In genomic region chr10:13564364-13565079, GRCm38 (mm10) we compare ENCODE assay signal across 9 mouse cellular contexts. TPM values are rescaled to one million over a fixed set of nuclear protein-coding genes. Genes with fewer than 3 reads are reported as not detected.
DNase-seq lines count a peak whose midpoint lies in the region; ATAC-seq and TF ChIP-seq lines count a peak whose summit lies in the region.
"Had no signal": no experiment of that assay in that cellular context is flagged by ENCODE, and none has a peak within 500 bp of the region (broad histone marks: within the 10 kb centered on the region; RNA-seq: fewer than 3 reads in every experiment).

No protein-coding gene starts in this region.

- no peaks in the 10 kb centered on the region for H3K27me3 ChIP-seq in hindbrain, postnatal 0 days (ENCODE audit: insufficient read depth, low read length)

- peak; percentile 60 for DNase-seq in NIH3T3 (ENCODE audit: low read depth)
- DNase-seq in cerebellum, postnatal 10 days = peak; percentile 89 to 90
- peak; percentile 10 to 20 for DNase-seq in gastrocnemius, adult 8-10 months (ENCODE audit: low spot score in 2 of 2)
- DNase-seq in hindbrain, postnatal 0 days (ENCODE audit: low spot score) = peak; percentile 84
- peak; percentile 56 to 75 for DNase-seq in left cerebral cortex, postnatal 10 days (ENCODE audit: extremely low spot score in 1 of 2, low spot score in 2 of 2)
- peak; percentile 76 for DNase-seq in right cerebral cortex, postnatal 25 days
- peak; percentile 34 for DNase-seq in yolk sac, embryonic 10.5 days (ENCODE audit: low spot score)

- H3K9me3 ChIP-seq in hindbrain, postnatal 0 days (ENCODE audit: low read length) = no peaks in the 10 kb centered on the region

- no peaks in the 10 kb centered on the region for H3K4me1 ChIP-seq in hindbrain, postnatal 0 days (ENCODE audit: insufficient read depth, low read length)

- ATAC-seq in hindbrain, postnatal 0 days = peak; percentile 82
- peak; percentile 89 for ATAC-seq in megakaryocyte progenitor cell, adult 5-6 weeks (replicated peaks; ENCODE audit: poor library complexity)

- 27% methylated on average over 24 of the region's 24 CpGs for WGBS in hindbrain, postnatal 0 days

- H3K4me3 ChIP-seq in hindbrain, postnatal 0 days (ENCODE audit: low read length) = peak overlapping the region; percentile 30

- H3K9ac ChIP-seq in hindbrain, postnatal 0 days (replicated peaks; ENCODE audit: low read length) = no peak overlapping the region

- no peak overlapping the region for H3K27ac ChIP-seq in hindbrain, postnatal 0 days
- H3K27ac ChIP-seq: macrophage had no signal

- H3K36me3 ChIP-seq in hindbrain, postnatal 0 days (ENCODE audit: insufficient read depth, low read length) = peaks cover 13% of the 10 kb centered on the region; the same call in 1 of the 2 replicates

- peak overlapping the region; percentile 55 for H3K4me2 ChIP-seq in hindbrain, postnatal 0 days (ENCODE audit: low read depth, low read length)

- peak; percentile 98 for TF ChIP-seq CTCF in hindbrain, postnatal 0 days (IDR thresholded peaks at IDR 0.05; ENCODE audit: low read depth)

- intact Hi-C loops in left cerebral cortex, postnatal 10 days (cut with DNase I) = loop anchor here (2.0 to 10.0 kb wide), 5 partner anchors 303 to 826 kb away; partner anchors contain the start of genes Aig1 and Hivep2

RNA-seq across cellular contexts. Expression of gene Pex3, which starts 11.6 kb away (rescaled TPM):
- total RNA-seq in gastrocnemius, adult 8-10 months (2022) = 1 to 10 TPM; 8.5 to 9.7 (median 8.9) TPM
- total RNA-seq in hindbrain, postnatal 0 days (2014; rRNA removed) = 23.7 and 30.5 TPM in 2 replicates
- 31.5 and 35.7 TPM in 2 replicates for polyA plus RNA-seq in hindbrain, postnatal 0 days (2015; fragmentation: Nextera tagmentation; extraction: Ambion mirVana)
- total RNA-seq in left cerebral cortex, postnatal 10 days (2021) = 10 to 100 TPM; 24.3 to 25.1 TPM
- total RNA-seq in megakaryocyte progenitor cell, adult 5-6 weeks (2015) = 40.5 and 41.2 TPM in 2 replicates
- total RNA-seq in megakaryocyte progenitor cell, adult 5-6 weeks (2017) = 21.6 and 23.1 TPM in 2 replicates

RNA-seq across cellular contexts. Expression of gene Adat2, which starts 11.8 kb away (rescaled TPM):
- total RNA-seq in gastrocnemius, adult 8-10 months (2022) = 1 to 10 TPM; 2.9 to 3.4 (median 3.2) TPM
- 2.6 and 2.8 TPM in 2 replicates for total RNA-seq in hindbrain, postnatal 0 days (2014; rRNA removed)
- 2.4 and 2.9 TPM in 2 replicates for polyA plus RNA-seq in hindbrain, postnatal 0 days (2015; fragmentation: Nextera tagmentation; extraction: Ambion mirVana)
- 1 to 10 TPM; 6.6 to 8.6 TPM for total RNA-seq in left cerebral cortex, postnatal 10 days (2021)
- 9.7 and 12.0 TPM in 2 replicates for total RNA-seq in megakaryocyte progenitor cell, adult 5-6 weeks (2015)
- total RNA-seq in megakaryocyte progenitor cell, adult 5-6 weeks (2017) = 4.2 and 4.6 TPM in 2 replicates

Comparison
In these comparisons a context has a peak if more than half of its experiments do, and no peak if none do; other contexts are left out.
1. DNase-seq: peak in every context shown above with its lines; median percentile 90 in cerebellum, postnatal 10 days; 84 in hindbrain, postnatal 0 days; 76 in right cerebral cortex, postnatal 25 days; 66 in left cerebral cortex, postnatal 10 days; 60 in NIH3T3; 34 in yolk sac, embryonic 10.5 days; 15 in gastrocnemius, adult 8-10 months.